Mouse (Mus musculus) hindbrain, embryonic 16.5 days (tissue): ENCODE measurements at regions not wholly inside any gene's neighbourhood (a gene's known extent, or its start where the extent isn't known, plus 50 kb on each side); places are given as distances from the start of the nearest gene placed in this dataset.

ENCODE experiments used
- ATAC-seq: fragments of 200-750 bp; cut with Nextera tagmentation; 2 replicates; pipeline ENCODE4 v1.8.0; 2017; ENCODE audit warnings: moderate TSS enrichment, moderate library complexity
- H3K27ac ChIP-seq: fragments of 300-500 bp; sonication (generic); 2 replicates; pipeline ENCODE4 v1.5.1; 2014; ENCODE audit warnings: low read depth, mild to moderate bottlenecking, control low read depth, low read length, moderate library complexity
- H3K27me3 ChIP-seq: fragments of 300-500 bp; sonication (generic); replicated peaks from 2 replicates; pipeline ENCODE4 v1.6.1; 2014; ENCODE audit warnings: low read length; ENCODE audit not compliant: control insufficient read depth, insufficient read depth
- H3K36me3 ChIP-seq: fragments of 300-500 bp; sonication (generic); 2 replicates; pipeline ENCODE4 v1.6.1; 2014; ENCODE audit warnings: mild to moderate bottlenecking, low read length, moderate library complexity, mixed read lengths; ENCODE audit not compliant: control insufficient read depth, insufficient read depth
- H3K4me1 ChIP-seq: fragments of 300-500 bp; sonication (generic); 2 replicates; pipeline ENCODE4 v1.6.1; 2014; ENCODE audit warnings: low read depth, low read length; ENCODE audit not compliant: control insufficient read depth, insufficient read depth
- H3K4me2 ChIP-seq: fragments of 300-500 bp; sonication (generic); 2 replicates; pipeline ENCODE4 v1.6.1; 2014; ENCODE audit warnings: mild to moderate bottlenecking, low read length, control low read depth, moderate library complexity
- H3K4me3 ChIP-seq: fragments of 300-500 bp; sonication (generic); 2 replicates; pipeline ENCODE4 v1.5.1; 2014; ENCODE audit warnings: mild to moderate bottlenecking, low read length, control low read depth, moderate library complexity
- H3K9ac ChIP-seq: fragments of 300-500 bp; sonication (generic); 2 replicates; pipeline ENCODE4 v1.6.1; 2014; ENCODE audit warnings: low read depth, mild to moderate bottlenecking, control low read depth, low read length, moderate library complexity
- H3K9me3 ChIP-seq: fragments of 300-500 bp; sonication (generic); 2 replicates; pipeline ENCODE4 v1.6.1; 2014; ENCODE audit warnings: mild to moderate bottlenecking, low read length, moderate library complexity; ENCODE audit not compliant: control insufficient read depth
- WGBS: fragments of 180-500 bp; shearing (Covaris S2); extraction: QIAGEN DNeasy Blood & Tissue Kit; methylation state at CpG from one replicate; pipeline ENCODE4 v1.1.7; 2014; 5-methylcytosine and 5-hydroxymethylcytosine counted together

DNA sequence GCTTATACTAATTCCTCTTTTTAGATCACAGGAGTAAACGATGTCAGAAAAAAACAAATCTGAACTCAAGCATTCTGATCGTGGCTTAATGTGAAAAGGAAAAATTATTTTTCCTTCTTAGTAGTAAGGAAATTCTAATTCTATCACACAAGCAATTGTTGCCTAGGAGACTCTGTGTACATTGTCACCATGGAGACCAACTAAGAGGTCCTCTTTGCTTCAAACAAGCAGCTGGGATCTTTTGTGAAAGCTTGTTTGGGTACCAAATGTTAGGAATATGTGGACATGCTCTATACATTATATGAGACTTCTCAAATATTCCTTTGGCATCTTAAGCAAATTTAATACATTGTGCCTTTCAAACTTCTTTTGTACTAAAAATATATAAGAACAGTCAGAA is 345.9 kb upstream of the Atp10a start:
- H3K4me3 ChIP-seq = no peak overlapping the region
- H3K36me3 ChIP-seq = no peaks in the 10 kb centered on the region
- no peaks in the 10 kb centered on the region for H3K9me3 ChIP-seq
- H3K27me3 ChIP-seq = no peaks in the 10 kb centered on the region
- no peak for ATAC-seq
- no peaks in the 10 kb centered on the region for H3K4me1 ChIP-seq
- H3K4me2 ChIP-seq = no peak overlapping the region
- 53% methylated on average over 2 of the region's 2 CpGs for WGBS
- H3K27ac ChIP-seq = no peak overlapping the region
- H3K9ac ChIP-seq = no peak overlapping the region

DNA sequence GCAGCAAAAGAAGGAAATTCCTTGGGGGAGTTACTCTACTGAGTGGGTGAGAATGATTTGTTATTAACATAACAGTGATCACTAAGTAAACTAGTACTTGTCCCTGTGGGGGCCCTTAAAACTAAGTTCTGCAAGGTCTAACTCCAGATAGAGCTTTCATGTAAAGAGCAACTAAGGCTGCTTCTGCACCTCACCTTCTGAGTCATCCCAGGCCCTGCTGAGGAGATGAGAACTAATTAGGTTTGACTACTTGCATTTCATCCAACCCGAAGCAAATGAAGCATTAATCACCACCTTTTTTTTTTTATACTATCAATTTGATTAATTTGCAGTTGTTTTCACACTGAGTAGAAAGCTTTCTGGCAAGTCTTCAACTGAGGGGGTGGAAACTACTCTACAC is 333.6 kb upstream of the Atp10a start:
- H3K4me3 ChIP-seq = no peak overlapping the region
- H3K4me1 ChIP-seq = no peaks in the 10 kb centered on the region
- H3K4me2 ChIP-seq = no peak overlapping the region
- H3K36me3 ChIP-seq = no peaks in the 10 kb centered on the region
- no peaks in the 10 kb centered on the region for H3K9me3 ChIP-seq
- H3K27me3 ChIP-seq = no peaks in the 10 kb centered on the region
- no peak overlapping the region for H3K27ac ChIP-seq
- 43% methylated on average over 1 of the region's 1 CpGs for WGBS
- H3K9ac ChIP-seq = no peak overlapping the region
- ATAC-seq = no peak

GRCm38 (mm10) chr7:58367384-58367783 is 288.6 kb upstream of the Atp10a start:
- Histone ChIP-seq H3K27ac (no peak overlapping the region), H3K27me3 (no peaks in the 10 kb centered on the region), H3K9me3 (no peaks in the 10 kb centered on the region), H3K4me1 (no peaks in the 10 kb centered on the region), H3K4me3 (no peak overlapping the region), H3K9ac (no peak overlapping the region), H3K36me3 (no peaks in the 10 kb centered on the region), H3K4me2 (no peak overlapping the region)
- WGBS = 83% methylated on average over 1 of the region's 1 CpGs
- no peak for ATAC-seq

- Histone ChIP-seq H3K9me3 (no peaks in the 10 kb centered on the region), H3K27ac (no peak overlapping the region), H3K4me1 (no peaks in the 10 kb centered on the region), H3K4me3 (no peak overlapping the region), H3K9ac (no peak overlapping the region), H3K4me2 (no peak overlapping the region), H3K27me3 (no peaks in the 10 kb centered on the region), H3K36me3 (no peaks in the 10 kb centered on the region)
- 77% methylated on average over 1 of the region's 1 CpGs for WGBS
- ATAC-seq = no peak
Observed at GRCm38 (mm10) chr7:58383401-58383800, 272.6 kb upstream of the Atp10a start.

DNA sequence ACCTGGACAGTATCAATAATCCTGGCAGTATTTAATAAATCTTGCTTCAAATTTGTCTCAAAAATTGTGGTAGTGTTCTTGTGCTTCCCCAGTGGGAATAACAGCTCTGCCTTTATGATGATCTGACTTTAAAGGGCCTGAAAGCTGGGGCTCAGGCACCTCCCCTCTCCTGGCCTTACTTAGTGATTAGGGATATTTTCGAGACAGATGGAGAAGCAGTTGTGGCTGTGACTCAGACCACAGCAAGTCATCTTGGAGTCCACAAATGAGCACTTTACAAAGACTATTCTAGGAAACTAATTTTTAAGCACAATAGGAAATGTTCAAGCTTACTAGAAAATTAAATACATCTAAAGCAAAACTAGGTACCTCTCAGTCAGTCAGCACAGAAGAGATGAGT is 267.6 kb upstream of the Atp10a start:
- no peaks in the 10 kb centered on the region for H3K9me3 ChIP-seq
- 85% methylated on average over 1 of the region's 1 CpGs for WGBS
- no peaks in the 10 kb centered on the region for H3K27me3 ChIP-seq
- H3K4me3 ChIP-seq = no peak overlapping the region
- H3K27ac ChIP-seq = no peak overlapping the region
- H3K9ac ChIP-seq = no peak overlapping the region
- H3K4me1 ChIP-seq = no peaks in the 10 kb centered on the region
- no peak overlapping the region for H3K4me2 ChIP-seq
- no peaks in the 10 kb centered on the region for H3K36me3 ChIP-seq
- ATAC-seq = no peak

DNA sequence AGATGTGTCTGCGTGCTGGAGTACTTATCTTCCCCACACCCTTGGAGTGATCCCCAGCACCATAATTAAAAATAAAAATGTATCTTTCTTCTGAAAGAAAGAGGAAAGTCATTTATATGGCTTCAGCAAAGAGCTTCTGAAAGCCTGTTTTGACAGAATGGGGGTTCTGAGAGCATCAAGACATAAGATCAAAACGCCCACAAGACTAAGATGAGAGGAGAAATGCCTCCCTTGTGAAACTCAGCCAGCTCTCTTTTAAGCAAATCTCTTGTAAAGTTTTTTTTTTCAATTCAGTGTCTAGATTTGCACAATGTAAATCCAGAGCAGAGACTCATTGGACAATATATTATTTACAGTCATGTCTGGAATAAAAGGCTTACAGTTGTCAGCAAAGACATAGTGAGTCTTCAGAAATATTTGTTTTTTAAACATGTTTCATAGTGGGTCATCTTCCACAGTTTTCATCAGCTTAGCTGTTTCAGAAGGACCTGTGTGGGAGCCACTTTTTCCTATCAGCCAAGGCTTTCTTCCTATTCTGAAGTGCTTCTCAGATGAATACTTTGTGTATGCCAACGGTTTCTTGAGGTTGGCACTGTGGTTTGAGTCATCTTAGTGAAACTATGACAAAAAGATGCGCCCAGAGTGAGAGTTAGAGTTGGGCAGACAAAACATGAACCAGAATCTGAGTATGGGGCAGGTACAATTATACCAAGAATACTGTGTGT is 263.4 kb upstream of the Atp10a start:
- 75% methylated on average over 4 of the region's 4 CpGs for WGBS
- no peak for ATAC-seq

GRCm38 (mm10) chr7:58397992-58398391 is 258.0 kb upstream of the Atp10a start:
- H3K9me3 ChIP-seq = no peaks in the 10 kb centered on the region
- ATAC-seq = no peak
- peak overlapping the region; percentile 70 for H3K9ac ChIP-seq
- H3K4me3 ChIP-seq = peak overlapping the region; percentile 49
- peak overlapping the region; percentile 97 for H3K27ac ChIP-seq
- no peaks in the 10 kb centered on the region for H3K27me3 ChIP-seq
- whole genome bisulfite sequencing = 4% methylated on average over 6 of the region's 6 CpGs
- H3K36me3 ChIP-seq = no peaks in the 10 kb centered on the region
- H3K4me2 ChIP-seq = peak overlapping the region; percentile 65
- H3K4me1 ChIP-seq = peaks cover 9% of the 10 kb centered on the region

More for the DNA sequence above, 263.4 kb upstream of the Atp10a start:
- Histone ChIP-seq H3K27ac (no peak overlapping the region), H3K36me3 (no peaks in the 10 kb centered on the region), H3K27me3 (no peaks in the 10 kb centered on the region), H3K9ac (no peak overlapping the region), H3K4me2 (no peak overlapping the region), H3K9me3 (no peaks in the 10 kb centered on the region), H3K4me1 (peaks cover 2% of the 10 kb centered on the region; the same call in 1 of the 2 replicates), H3K4me3 (no peak overlapping the region)

DNA sequence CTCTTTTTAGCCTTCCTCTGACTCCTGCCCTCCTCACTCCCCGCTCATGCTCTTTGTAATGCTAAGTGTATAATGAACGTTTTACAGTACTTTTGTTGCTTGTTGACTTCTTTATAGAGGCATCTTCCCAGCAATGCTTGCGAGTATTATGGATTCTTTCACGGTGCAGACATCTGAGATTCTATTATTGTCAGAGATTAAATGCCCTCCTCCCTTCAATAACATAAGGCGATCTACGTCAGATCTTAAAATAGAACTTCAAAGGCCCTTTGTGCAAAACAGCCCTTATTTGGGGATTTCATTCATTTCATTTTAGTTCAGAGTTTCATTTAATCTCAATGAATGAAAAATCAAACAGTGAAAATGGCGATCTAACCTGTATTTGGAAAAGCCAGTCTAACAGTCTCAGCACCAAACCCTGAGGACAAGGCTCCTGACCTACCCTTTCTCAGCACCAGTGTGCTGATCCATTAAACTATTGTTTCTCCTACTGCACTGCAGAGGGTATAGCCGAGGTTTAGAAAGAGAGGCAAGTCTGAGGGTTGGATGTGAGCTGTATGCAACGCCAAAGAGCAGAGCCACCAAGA is 257.3 kb upstream of the Atp10a start:
- no peaks in the 10 kb centered on the region for H3K9me3 ChIP-seq
- peak overlapping the region; percentile 97 for H3K27ac ChIP-seq
- peak overlapping the region; percentile 65 for H3K4me2 ChIP-seq
- peak overlapping the region; percentile 70 for H3K9ac ChIP-seq
- peak overlapping the region; percentile 49 for H3K4me3 ChIP-seq
- 0% methylated on average over 9 of the region's 9 CpGs for WGBS
- H3K36me3 ChIP-seq = no peaks in the 10 kb centered on the region
- peaks cover 9% of the 10 kb centered on the region for H3K4me1 ChIP-seq
- H3K27me3 ChIP-seq = no peaks in the 10 kb centered on the region
- peak; percentile 43 for ATAC-seq

- peak overlapping the region; percentile 65 for H3K4me2 ChIP-seq
- no peaks in the 10 kb centered on the region for H3K36me3 ChIP-seq
- peak overlapping the region; percentile 49 for H3K4me3 ChIP-seq
- H3K4me1 ChIP-seq = peaks cover 9% of the 10 kb centered on the region
- WGBS = under 1% methylated on average over 21 of the region's 21 CpGs
- H3K27ac ChIP-seq = peak overlapping the region; percentile 97
- peak; percentile 99 for ATAC-seq
- H3K27me3 ChIP-seq = no peaks in the 10 kb centered on the region
- H3K9ac ChIP-seq = peak overlapping the region; percentile 70
- H3K9me3 ChIP-seq = no peaks in the 10 kb centered on the region
Observed at GRCm38 (mm10) chr7:58399145-58399604, 256.8 kb upstream of the Atp10a start.
